Mouse (Mus musculus): Measurements from ENCODE around the gene Polr1e.
"Not testable (repeated sequence)": the region's sequence is repeated elsewhere in the genome, so short reads cannot be mapped to it uniquely, and the experiment has no call there.

Gene Polr1e

DNA sequence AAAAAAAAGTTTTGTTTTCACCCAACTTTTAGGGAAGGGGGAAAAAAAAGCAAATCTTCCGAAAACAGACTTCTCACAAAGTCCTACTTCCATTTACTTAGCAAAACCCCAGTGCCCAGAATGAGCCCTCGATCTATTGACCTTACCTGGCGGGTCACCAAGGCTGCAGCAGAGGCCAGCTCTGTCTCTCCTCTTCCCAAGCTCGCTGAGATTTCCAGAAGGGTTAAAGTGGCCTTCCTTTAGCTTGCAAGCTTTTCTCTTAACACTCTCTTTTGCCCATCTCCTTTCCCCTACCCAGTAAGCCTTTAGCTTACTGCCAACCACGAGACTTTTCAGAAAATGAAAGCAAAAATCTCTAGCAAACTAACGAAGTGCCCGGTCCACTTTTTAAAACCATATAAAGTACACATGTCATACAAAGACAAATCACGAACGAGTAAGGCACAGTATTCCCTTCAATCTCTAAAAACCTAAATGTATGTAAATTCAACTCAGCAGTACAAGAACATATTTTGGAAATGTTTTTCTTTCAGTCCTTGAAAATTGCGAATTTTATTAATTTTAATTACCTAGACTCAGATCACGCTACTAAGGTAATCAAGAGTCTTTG is 7.5 kb upstream of the Polr1e start:
- DNase-seq (ENCODE audit: low spot score): no peak

DNA sequence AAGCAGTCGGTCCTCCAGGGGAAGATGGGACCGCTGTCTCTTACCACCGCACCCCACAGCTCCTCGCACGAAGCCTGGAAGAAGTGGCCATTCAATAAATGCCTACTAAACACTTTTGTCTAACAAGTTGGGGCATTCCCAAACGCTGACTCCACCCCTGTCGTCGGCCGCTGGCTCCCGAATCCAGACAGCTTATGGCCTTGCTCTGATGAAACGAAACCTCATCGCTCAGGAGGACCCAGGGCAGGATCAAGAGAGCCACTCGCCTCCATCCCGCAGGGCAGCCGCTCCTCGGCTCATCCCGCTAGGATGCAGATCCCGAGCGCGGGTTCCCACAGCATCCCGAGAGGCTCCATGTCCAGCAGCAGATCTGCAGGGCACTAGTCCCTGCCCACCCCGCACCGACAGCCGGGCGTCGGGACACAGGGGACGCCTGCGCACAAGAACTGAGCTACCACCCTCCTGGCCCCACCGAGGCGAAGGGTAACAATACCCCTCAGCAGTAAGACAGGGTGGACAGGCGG is 6.7 kb upstream of the Polr1e start:
- peak; percentile 31 for DNase-seq (ENCODE audit: low spot score)

DNA sequence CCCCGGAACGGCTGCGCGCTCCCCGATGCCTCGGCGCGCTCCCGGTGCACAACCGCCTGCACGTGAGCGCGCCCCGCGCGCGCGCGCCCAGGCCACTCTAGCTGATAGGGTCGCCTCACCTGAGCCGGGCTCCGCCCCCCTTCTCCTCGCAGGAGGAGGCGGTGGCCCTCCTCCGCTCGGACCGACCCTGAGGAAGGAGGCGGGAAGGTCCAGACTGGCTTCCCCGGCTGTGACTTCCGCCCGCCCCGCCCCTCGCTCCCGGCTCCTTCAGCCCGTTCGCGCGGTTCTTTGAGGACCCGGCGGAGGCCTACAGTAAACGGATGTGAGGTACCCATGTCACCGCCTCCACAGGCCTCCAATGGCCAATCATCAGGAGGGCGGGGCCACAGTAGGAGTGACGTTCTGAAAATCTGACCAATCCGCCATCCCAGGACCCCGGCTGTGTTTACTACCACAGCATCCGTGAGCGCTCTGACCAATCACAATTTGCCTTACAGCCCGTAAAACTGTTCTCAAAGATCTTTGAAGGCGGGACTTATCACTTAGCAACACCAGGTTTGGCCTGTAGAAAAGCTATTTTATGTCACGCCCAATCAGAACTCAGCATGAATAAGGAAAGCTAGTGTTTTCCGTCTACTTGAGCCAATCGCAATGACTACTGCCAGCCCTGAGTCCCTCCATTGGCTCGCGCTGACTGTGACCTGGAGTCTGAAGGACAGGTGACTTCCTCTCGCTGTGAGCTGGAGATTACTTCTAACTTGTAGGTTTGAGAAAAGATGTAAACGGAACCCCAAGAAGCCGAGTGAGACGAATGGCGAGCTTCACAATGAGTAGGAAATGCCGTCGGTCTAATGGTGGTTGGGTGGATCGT is 6.0 kb upstream of the Polr1e start, which contains the start of gene Zbtb5:
TSS of gene Zbtb5 (minus strand) at position 308 of the 871 bp plus-strand sequence.
- DNase-seq (ENCODE audit: low spot score): peak; percentile 93

DNA sequence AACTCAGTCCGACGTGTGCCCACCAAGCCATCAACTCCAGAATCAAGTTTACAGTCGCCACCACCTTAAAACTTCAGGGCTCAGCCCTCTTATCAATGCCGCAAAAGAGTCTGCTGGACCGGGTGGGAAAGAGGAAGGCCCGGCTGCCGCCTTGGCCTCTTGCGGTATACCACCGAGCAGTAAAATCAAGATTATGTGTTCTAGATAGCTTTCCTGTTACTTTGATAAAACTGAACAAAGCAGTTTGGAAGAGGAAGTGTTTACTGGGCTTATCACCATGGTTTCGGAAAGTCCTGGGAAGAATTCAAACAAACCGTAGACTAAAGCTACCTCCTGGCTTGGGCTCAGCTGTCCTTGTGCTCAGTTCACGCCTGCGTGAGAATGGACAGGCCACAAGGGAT is 5.4 kb upstream of the Polr1e start:
- DNase-seq (ENCODE audit: low spot score): no peak

DNA sequence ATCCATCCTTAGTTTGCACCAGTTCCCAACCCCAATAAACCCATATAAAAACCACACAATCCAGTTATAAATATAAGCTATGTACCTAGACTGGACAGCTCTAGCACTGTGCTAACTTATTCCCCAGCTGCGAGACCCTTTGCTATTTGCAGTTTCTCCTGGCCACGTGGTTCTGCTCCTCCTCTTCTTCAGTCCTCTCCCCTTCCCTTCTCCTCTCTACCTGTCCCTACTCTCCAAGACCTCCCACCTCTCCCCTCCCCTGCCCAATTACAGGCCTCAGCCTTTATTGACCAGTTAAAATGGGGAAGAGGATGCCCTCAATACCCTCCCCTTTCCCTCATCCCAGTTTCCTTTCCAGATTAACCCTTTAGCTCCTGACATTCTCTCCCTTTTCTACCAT is 4.8 kb upstream of the Polr1e start:
- no peak for DNase-seq (ENCODE audit: low spot score)

DNA sequence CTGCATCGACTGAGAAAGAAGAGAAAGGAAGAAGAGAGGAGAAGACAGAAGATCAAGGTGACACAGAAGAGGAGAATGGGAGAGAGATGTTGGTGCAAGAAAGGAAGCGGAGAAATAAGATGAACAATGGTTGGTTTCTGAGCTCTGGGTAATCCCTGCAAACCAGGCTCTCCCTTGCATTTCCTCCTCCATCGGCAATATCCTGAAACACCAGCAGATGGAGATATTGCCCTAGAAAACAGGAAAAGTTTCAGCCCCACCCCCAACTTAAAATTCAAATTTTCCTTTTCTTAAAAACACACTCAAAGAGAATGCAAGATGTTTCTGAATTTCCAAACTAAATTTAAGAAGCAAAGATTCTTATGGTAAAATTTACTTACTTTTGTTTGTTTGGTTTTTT is 2.8 kb upstream of the Polr1e start:
- DNase-seq (ENCODE audit: low spot score): no peak

DNA sequence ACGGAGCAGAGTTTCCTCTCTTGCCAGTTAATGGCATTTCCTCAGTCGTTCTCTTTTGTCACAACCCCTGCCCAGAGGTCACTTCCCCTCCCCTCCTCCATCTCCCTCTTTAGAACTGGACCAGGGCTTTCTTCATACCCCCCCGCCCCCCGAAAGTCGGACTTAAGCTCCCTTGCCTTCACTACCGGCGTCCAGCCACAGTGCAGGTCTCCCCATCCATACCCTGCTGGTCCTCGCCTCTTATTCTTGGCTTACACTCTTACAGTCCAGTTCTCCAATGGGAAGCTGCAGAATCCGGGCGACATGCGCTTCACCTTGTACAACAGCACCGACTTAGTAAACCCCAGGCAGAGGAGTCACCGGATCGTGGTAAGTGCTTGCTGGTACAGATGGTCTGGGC is 626 bp downstream of the Polr1e start:
- no peak for DNase-seq (ENCODE audit: low spot score)

DNA sequence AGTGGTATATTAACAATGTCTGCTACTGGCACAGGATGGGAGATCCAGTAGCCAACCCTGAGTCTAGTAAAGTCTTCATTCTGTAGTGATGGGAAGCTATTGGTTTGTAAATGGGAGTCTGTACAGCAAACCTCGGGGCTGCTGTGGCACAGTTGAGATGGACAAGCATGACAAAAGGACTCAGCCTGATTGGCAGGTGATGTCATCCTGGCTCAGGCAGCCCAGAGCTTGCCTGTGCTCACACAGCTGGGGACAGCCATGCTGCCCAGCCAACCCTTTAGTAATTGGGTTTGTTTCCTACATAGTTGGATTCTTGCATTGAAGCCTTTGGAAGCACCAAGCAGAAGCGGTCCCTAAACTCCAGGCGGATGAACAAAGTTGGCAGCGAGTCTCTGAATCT is 8.1 kb downstream of the Polr1e start:
- DNase-seq (ENCODE audit: low spot score): no peak

DNA sequence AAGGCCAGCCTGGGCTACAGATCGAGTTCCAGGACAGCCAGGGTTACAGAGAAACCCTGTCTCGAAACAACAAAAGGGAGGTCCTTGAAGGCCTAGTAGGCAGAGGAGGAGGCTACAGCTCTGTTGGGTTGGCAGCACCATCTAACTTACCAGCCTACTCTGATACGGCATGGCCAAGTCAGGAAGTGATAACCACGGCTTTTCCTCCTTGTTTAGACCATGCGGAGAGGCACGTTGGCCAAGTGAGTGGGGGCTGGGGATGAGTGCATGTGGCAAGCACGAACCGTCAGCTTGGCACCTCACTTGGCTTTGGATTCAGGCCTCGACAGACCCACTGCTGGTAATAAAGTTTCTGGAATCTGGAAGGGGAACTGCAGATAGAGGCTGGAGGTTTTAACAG is 14.2 kb downstream of the Polr1e start:
- DNase-seq (ENCODE audit: low spot score): no peak

DNA sequence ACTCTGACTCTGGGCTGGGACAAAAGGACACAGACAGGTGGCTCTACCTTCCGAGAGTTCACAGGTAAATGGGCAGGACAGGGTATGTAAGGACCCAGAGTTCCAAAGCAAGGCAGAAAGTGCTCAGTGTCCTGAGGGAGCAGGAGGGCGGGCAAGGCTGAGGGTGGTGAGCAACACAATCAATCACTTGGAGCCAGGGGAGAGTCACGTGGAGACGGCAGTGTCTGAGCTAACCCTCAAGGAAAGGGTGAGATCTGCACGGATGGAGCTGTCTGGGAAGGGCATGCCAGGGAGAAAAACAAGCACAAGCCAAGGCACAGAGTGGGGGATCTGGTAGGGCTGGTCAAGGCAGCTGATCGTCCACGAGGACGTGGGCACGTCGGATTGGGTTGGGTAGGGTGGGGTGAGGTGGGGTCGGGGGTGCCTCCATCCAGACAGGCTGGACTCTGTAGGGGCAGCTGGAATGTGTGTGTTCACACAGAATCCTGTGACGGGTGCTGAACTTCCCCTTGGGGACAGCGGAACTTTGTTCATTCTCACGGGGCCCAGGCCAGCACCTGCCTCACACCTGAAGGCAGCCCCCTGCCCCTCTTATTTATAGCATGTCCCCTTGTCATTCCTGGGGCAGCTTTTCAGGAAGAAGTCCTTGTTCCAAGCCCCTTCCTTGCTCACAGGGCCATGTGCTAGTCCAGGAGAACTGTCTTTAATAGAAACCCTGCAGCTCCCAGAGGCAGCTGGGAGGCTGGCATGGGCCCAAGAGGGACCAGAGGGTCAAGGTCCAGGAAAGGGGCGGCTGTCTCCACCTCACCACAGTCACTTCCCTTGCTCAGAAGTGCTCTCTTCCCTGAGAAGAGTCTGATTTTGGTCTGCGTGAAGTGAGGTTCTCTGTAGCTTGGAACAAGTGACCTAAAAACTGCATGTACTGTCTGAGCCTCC is 16.6 kb downstream of the Polr1e start:
- no peak for DNase-seq (ENCODE audit: low spot score)

DNA sequence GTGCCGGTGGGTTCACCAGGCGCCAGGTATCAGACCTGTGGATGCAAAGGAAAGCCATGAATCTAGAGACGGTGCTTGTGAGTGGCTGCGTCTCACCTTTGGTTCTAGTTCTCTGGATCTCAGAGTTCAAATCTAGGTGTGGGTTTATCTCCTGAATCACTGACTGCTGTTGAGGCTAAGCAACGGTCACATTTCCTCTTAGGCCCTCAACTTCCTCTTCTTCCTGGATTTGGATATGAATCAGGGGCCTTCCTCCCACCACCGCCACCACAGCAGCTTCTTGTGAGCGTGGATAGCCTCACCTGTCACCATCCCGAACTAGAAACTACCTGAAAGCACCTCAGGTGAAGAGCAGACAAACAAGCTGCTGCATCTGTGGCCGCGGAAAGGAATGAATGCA is 17.7 kb downstream of the Polr1e start:
- no peak for DNase-seq (ENCODE audit: low spot score)

DNA sequence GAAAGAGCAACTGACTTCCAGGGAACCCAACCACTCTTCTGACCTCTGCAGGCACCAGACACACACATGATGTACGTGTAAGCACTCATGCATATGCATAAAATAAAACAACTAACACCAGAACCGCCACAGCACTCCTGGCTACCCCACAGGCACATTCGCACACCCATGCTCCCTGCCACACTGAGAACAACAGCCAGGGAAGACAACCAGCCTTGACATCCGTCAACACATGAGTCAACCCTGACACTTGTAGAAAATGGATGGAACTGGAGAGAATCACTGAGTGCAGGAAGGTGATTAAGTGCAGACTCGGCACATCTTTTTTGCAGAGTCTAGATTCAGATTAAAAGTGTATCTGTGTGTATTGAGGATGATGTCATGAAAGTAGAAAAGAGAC is 18.2 kb downstream of the Polr1e start:
- DNase-seq (ENCODE audit: low spot score): no peak

DNA sequence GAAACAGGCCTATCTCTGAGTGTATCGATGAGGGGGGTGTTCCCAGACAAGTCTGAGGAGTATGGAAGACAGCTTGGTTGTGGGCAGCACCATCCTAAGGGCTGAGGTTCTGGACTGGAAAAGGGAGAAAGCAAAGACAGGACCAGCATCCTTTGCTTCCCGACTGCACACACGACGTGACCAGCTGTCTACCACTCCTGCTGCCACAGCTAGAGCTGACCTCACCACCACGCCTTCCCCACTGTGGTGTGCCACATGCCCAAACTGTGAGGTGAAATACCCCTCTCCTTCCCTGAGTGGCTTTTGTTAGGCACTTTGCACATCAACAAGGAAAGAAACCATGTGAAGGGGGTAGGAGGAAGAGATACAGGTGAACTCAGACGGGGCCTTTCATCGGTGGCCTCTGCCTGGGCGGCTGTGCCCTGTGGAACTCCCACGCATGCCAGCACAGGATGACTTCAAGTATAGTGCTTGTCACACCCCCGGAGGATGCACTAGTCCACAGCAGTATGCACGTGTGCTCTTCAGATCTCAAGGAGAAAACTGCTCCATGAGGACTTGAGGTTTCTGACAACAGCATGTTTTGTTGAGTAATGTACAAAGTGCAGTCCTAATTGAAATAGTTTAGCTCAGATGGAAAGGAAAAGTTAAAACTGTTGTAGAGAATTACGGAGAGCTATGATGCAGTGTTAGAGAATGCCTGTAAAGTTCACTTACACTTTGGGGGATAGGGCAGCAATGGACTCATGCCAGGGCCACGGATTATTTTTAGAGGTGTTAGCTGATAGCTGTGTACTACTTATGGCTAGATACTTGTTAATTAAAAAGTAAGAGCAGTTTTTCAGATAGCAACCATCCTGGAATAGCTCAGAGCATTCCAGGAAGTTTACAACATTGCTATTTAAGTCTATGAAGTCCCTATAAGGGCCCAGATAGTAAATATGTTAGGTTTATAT is 19.4 kb downstream of the Polr1e start:
- DNase-seq (ENCODE audit: low spot score): no peak

DNA sequence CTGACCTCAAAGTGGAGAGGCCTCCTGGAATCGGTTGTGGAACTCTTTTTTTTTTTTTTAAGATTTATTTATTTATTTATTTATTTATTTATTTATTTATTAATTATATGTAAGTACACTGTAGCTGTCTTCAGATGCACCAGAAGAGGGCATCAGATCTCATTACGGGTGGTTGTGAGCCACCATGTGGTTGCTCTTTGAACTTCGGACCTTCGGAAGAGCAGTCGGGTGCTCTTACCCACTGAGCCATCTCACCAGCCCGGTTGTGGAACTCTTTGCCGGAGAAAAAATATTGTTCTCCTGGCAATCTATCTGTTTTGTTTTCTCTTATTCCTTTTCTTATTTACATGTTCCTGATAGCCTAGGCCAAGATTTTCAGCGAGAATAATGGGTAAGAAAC is 20.5 kb downstream of the Polr1e start:
- DNase-seq (ENCODE audit: low spot score): not testable (repeated sequence)

DNA sequence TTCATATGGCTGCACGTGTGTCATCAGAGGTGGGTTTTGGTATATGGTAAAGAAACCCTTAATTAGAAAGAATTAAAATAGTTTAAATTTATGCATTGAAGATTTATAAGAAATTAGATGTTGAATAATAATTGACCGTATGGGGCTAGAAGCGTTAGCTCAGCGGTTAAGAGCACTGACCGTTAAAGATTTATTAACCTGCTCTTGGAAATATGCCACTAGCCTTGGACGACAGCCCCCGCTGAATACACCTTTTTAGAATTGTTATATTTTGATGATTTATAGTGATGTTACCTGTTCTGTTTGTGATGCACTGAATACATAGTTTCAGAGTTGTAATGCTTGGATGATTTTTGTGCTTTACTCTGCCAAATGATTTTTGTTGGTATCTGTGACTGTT is 21.2 kb downstream of the Polr1e start:
- not testable (repeated sequence) for DNase-seq (ENCODE audit: low spot score)

DNA sequence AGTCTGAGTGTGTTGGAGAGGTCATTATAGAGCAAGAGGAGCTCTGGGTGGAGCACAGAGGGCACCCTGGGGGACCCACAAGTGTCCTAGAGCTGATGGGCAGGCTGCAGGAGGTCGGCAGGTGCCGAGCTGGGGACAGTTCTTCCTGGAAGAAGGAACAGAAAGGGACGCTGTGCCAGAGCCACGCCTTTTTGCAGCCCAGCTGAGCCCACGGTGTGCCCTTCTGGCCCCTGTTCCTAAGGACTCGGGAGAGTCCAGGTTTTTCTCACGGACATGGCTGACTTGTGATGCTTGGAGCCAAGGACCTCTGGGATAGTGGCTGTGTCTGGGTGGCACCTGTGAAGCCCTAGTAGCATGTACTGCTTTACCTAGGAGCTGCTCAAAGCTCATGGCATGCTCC is 22.4 kb downstream of the Polr1e start:
- no peak for DNase-seq (ENCODE audit: low spot score)

DNA sequence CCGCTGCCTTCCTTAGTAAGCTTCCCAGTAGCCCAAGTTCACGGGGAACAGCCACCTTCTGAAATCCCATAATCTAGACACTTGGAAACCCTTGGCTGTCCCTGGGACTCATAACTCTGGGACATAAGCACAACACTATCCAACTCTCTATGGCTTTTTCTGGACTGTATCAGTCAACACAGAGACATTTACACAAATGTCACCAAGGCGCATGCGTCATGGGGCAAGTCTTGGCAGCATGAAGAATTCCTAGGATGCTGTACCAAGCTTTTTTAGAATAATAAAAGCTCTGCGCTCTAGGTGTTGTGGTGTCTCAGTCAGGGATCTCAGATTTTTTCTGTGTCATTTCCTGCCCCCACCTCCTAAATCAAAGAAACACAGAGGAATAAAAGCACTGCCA is 28.3 kb downstream of the Polr1e start:
- no peak for DNase-seq (ENCODE audit: low spot score)

DNA sequence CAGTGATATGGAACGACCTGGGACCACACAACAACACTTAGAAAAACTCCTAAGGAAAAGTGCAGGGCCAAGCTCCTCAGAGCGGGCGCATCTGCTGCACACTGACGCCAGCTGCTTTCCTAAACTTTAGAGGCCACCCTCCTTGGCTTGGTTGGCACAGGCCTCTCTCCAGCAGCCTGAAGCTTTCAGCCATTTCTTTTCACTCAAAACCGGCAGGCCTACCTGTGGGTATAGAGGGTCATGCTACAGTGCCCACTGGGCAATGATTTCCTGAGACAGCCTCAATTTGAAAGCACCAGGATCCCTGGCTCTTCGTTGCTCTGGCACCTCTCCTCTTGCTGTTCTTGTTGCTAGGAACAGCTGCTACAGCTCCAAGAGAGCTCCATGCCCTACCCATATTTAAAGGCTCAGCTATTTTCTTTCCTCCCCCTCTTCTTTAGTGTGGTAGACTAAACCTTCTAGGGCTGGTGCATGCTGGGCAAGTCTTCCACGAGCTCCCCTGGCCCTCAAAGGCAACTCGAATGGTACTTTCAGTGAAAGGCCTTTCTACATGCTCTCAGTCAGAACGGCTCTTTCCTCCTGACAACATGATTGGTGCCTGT is 29.0 kb downstream of the Polr1e start:
- no peak for DNase-seq (ENCODE audit: low spot score)

DNA sequence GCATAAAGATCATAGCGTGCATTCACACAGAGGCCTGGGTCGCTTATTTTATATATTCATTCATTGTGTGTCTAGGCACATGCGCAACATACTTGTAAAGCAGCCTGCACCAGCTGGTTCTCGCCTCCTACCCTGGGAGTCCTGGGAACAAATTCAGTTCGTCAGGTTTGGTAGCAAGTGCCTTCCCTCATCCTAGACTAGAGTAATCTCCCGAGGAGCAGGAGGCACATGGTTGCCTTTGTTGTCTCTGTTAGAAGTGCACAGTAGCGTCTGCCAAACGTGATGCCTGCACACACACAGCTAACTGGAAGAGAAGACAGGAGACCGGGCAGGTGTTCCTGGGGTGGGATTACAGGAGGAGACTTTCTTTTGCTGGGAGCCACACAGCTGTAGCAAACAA is 29.6 kb downstream of the Polr1e start:
- no peak for DNase-seq (ENCODE audit: low spot score)

DNA sequence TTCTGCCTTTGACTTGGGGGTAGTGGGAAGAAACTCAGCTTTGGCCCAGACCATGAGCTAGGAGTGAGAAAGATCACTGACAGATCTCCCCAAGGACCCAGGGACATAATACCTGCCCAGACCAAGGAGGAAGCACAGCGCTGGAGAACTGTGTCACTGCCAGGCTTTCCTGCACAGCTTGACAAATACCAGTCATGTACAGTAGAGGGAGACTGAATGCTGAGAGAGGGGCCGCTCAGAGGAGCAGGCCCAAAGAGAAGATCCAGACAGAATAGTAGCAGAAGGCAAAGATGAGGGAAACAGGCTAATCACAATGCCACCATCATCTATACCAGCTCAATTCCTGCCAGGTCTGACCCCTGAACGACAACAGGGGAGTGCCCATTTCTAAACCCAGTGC is 36.5 kb downstream of the Polr1e start:
- no peak for DNase-seq (ENCODE audit: low spot score)

DNA sequence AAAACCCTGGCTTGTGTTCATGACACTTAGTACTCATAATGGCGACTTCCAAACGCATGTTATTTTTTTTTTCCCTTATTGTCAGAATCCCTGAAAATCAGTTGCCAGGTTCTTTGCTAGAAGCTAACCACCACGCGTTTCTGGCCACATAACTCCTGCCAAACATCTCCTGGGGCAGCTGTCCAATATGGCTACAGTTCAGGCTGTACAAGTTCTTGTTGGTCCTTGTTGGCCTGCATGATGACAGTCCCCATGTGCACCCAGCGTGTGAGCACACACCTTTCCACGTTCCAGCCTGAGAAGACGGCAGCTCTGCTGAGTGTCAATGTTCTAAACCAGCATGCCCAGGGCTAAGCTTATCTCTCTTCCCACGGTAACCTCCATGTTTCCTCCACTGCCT is 37.1 kb downstream of the Polr1e start:
- DNase-seq (ENCODE audit: low spot score): no peak
